Mouse (Mus musculus) midbrain, embryonic 15.5 days (tissue): ENCODE measurements around the gene Lrrc59. TPM values are rescaled to one million over a fixed set of nuclear protein-coding genes. Genes with fewer than 3 reads are reported as not detected.

Experiments
- ATAC-seq: fragments of 200-750 bp; cut with Nextera tagmentation; replicated peaks from 2 replicates; pipeline ENCODE4 v1.8.0; 2017; ENCODE audit warnings: moderate TSS enrichment
- H3K27ac ChIP-seq: fragments of 300-500 bp; sonication (generic); 2 replicates; pipeline ENCODE4 v1.5.1; 2015; ENCODE audit warnings: mild to moderate bottlenecking, inconsistent platforms
- H3K27me3 ChIP-seq: fragments of 300-500 bp; sonication (generic); replicated peaks from 2 replicates; pipeline ENCODE4 v1.6.1; 2015; ENCODE audit warnings: inconsistent platforms
- H3K36me3 ChIP-seq: fragments of 300-500 bp; sonication (generic); replicated peaks from 2 replicates; pipeline ENCODE4 v1.6.1; 2015; ENCODE audit warnings: inconsistent platforms
- H3K4me1 ChIP-seq: fragments of 300-500 bp; sonication (generic); 2 replicates; pipeline ENCODE4 v1.6.1; 2015; ENCODE audit warnings: inconsistent platforms
- H3K4me2 ChIP-seq: fragments of 300-500 bp; sonication (generic); 2 replicates; pipeline ENCODE4 v1.6.1; 2015; ENCODE audit warnings: inconsistent platforms, mild to moderate bottlenecking, moderate library complexity
- H3K4me3 ChIP-seq: fragments of 300-500 bp; sonication (generic); 2 replicates; pipeline ENCODE4 v1.5.1; 2015; ENCODE audit warnings: mild to moderate bottlenecking, inconsistent platforms
- H3K9ac ChIP-seq: fragments of 300-500 bp; sonication (generic); 2 replicates; pipeline ENCODE4 v1.6.1; 2015; ENCODE audit warnings: mild to moderate bottlenecking, inconsistent platforms
- H3K9me3 ChIP-seq: fragments of 300-500 bp; sonication (generic); 2 replicates; pipeline ENCODE4 v1.6.1; 2016; ENCODE audit warnings: inconsistent platforms
- WGBS: fragments of 180-500 bp; shearing (Covaris S2); methylation state at CpG from one replicate; pipeline ENCODE4 v1.1.7; 2015; ENCODE audit warnings: mixed read lengths; 5-methylcytosine and 5-hydroxymethylcytosine counted together
- polyA plus RNA-seq: library from polyadenylated mRNA; unstranded; fragments of >200 nt; fragmentation: Nextera tagmentation; extraction: Ambion mirVana; gene quantifications from 2 replicates; pipeline ENCODE4 v1.2.1, GENCODE M21; 2015

Lrrc59 gene
- polyA plus RNA-seq, 1 experiment from 2014 or later, result 166 TPM

GRCm38 (mm10) chr11:94610744-94611740 lies 18.5 kb upstream of the Lrrc59 start:
- Histone ChIP-seq H3K4me3 (no peak overlapping the region), H3K9me3 (no peaks in the 10 kb centered on the region), H3K4me2 (no peak overlapping the region), H3K27me3 (no peaks in the 10 kb centered on the region; the same call in 1 of the 2 replicates), H3K27ac (no peak overlapping the region), H3K36me3 (no peaks in the 10 kb centered on the region), H3K9ac (no peak overlapping the region), H3K4me1 (no peaks in the 10 kb centered on the region)
- 75% methylated on average over 4 of the region's 4 CpGs for WGBS
- no peak for ATAC-seq

- Histone ChIP-seq H3K27ac (no peak overlapping the region), H3K9ac (no peak overlapping the region), H3K4me1 (no peaks in the 10 kb centered on the region), H3K4me3 (no peak overlapping the region), H3K9me3 (no peaks in the 10 kb centered on the region), H3K4me2 (no peak overlapping the region), H3K27me3 (no peaks in the 10 kb centered on the region; the same call in 1 of the 2 replicates), H3K36me3 (no peaks in the 10 kb centered on the region)
- 67% methylated on average over 4 of the region's 4 CpGs for WGBS
- no peak for ATAC-seq
Observed at GRCm38 (mm10) chr11:94614603-94615002, 15.0 kb upstream of the Lrrc59 start.

GRCm38 (mm10) chr11:94615494-94615893 lies 14.1 kb upstream of the Lrrc59 start:
- no peaks in the 10 kb centered on the region for H3K36me3 ChIP-seq
- WGBS, result 15% methylated on average over 4 of the region's 4 CpGs

GRCm38 (mm10) chr11:94617646-94618045 lies 11.9 kb upstream of the Lrrc59 start:
- Histone ChIP-seq H3K9ac (no peak overlapping the region), H3K9me3 (no peaks in the 10 kb centered on the region)

More at GRCm38 (mm10) chr11:94615494-94615893, 14.1 kb upstream of the Lrrc59 start:
- no peak overlapping the region for H3K9ac ChIP-seq
- no peak overlapping the region for H3K4me2 ChIP-seq
- ATAC-seq, result no peak
- H3K9me3 ChIP-seq, result no peaks in the 10 kb centered on the region
- no peak overlapping the region for H3K4me3 ChIP-seq
- no peaks in the 10 kb centered on the region; the same call in 1 of the 2 replicates for H3K27me3 ChIP-seq
- H3K4me1 ChIP-seq, result no peaks in the 10 kb centered on the region
- H3K27ac ChIP-seq, result no peak overlapping the region

GRCm38 (mm10) chr11:94620766-94621457 lies 8.7 kb upstream of the Lrrc59 start:
- WGBS, result 54% methylated on average over 6 of the region's 6 CpGs
- H3K4me1 ChIP-seq, result no peaks in the 10 kb centered on the region
- ATAC-seq, result no peak
- H3K36me3 ChIP-seq, result no peaks in the 10 kb centered on the region
- H3K27me3 ChIP-seq, result no peaks in the 10 kb centered on the region
- no peak overlapping the region for H3K27ac ChIP-seq
- no peak overlapping the region for H3K4me2 ChIP-seq
- no peak overlapping the region for H3K9ac ChIP-seq
- no peaks in the 10 kb centered on the region for H3K9me3 ChIP-seq
- no peak overlapping the region for H3K4me3 ChIP-seq

More at GRCm38 (mm10) chr11:94617646-94618045, 11.9 kb upstream of the Lrrc59 start:
- no peaks in the 10 kb centered on the region for H3K36me3 ChIP-seq
- H3K4me3 ChIP-seq, result no peak overlapping the region
- ATAC-seq, result no peak
- H3K27ac ChIP-seq, result no peak overlapping the region
- no peaks in the 10 kb centered on the region; the same call in 1 of the 2 replicates for H3K27me3 ChIP-seq
- H3K4me2 ChIP-seq, result no peak overlapping the region
- H3K4me1 ChIP-seq, result no peaks in the 10 kb centered on the region
- WGBS, result 100% methylated on average over 2 of the region's 2 CpGs

- Histone ChIP-seq H3K9ac (no peak overlapping the region), H3K27me3 (no peaks in the 10 kb centered on the region), H3K4me2 (no peak overlapping the region), H3K36me3 (no peaks in the 10 kb centered on the region), H3K4me3 (no peak overlapping the region), H3K27ac (no peak overlapping the region), H3K9me3 (no peaks in the 10 kb centered on the region), H3K4me1 (no peaks in the 10 kb centered on the region)
- ATAC-seq, result no peak
Observed at GRCm38 (mm10) chr11:94621458-94621852, 8.1 kb upstream of the Lrrc59 start.

- no peaks in the 10 kb centered on the region for H3K27me3 ChIP-seq
- no peak for ATAC-seq
- H3K4me1 ChIP-seq, result no peaks in the 10 kb centered on the region
- H3K9me3 ChIP-seq, result no peaks in the 10 kb centered on the region
- H3K4me3 ChIP-seq, result no peak overlapping the region
- no peak overlapping the region for H3K27ac ChIP-seq
- WGBS, result 77% methylated on average over 2 of the region's 2 CpGs
- no peak overlapping the region for H3K4me2 ChIP-seq
- no peaks in the 10 kb centered on the region for H3K36me3 ChIP-seq
- H3K9ac ChIP-seq, result no peak overlapping the region
Observed at GRCm38 (mm10) chr11:94622162-94622561, 7.4 kb upstream of the Lrrc59 start.

GRCm38 (mm10) chr11:94629884-94630198 lies 274 bp downstream of the Lrrc59 start:
- peak; percentile 65 for ATAC-seq
- Histone ChIP-seq H3K4me3 (peak overlapping the region; percentile 100), H3K9ac (peak overlapping the region; percentile 92), H3K9me3 (no peaks in the 10 kb centered on the region), H3K27ac (peak overlapping the region; percentile 73), H3K4me2 (peak overlapping the region; percentile 88), H3K4me1 (peaks cover 14% of the 10 kb centered on the region), H3K27me3 (no peaks in the 10 kb centered on the region), H3K36me3 (peaks cover 25% of the 10 kb centered on the region)
- under 1% methylated on average over 28 of the region's 28 CpGs for WGBS

- Histone ChIP-seq H3K9ac (peak overlapping the region; percentile 92), H3K27ac (peak overlapping the region; percentile 73), H3K36me3 (peaks cover 31% of the 10 kb centered on the region), H3K9me3 (no peaks in the 10 kb centered on the region), H3K4me2 (peak overlapping the region; percentile 88), H3K4me3 (peak overlapping the region; percentile 100), H3K27me3 (no peaks in the 10 kb centered on the region), H3K4me1 (peaks cover 14% of the 10 kb centered on the region)
- WGBS, result 12% methylated on average over 26 of the region's 26 CpGs
- peak; percentile 48; the same call in 1 of the 2 replicates for ATAC-seq
Observed at GRCm38 (mm10) chr11:94630199-94631011, 838 bp downstream of the Lrrc59 start.

GRCm38 (mm10) chr11:94631969-94632368 lies 2.4 kb downstream of the Lrrc59 start:
- no peak overlapping the region for H3K9ac ChIP-seq
- H3K27ac ChIP-seq, result no peak overlapping the region
- H3K36me3 ChIP-seq, result peaks cover 46% of the 10 kb centered on the region
- WGBS, result 94% methylated on average over 5 of the region's 5 CpGs
- no peak for ATAC-seq
- no peaks in the 10 kb centered on the region for H3K27me3 ChIP-seq
- no peaks in the 10 kb centered on the region for H3K9me3 ChIP-seq
- H3K4me2 ChIP-seq, result no peak overlapping the region
- no peak overlapping the region for H3K4me3 ChIP-seq
- H3K4me1 ChIP-seq, result peaks cover 14% of the 10 kb centered on the region

GRCm38 (mm10) chr11:94632988-94633387 lies 3.4 kb downstream of the Lrrc59 start:
- no peak overlapping the region for H3K27ac ChIP-seq
- no peaks in the 10 kb centered on the region for H3K9me3 ChIP-seq
- no peaks in the 10 kb centered on the region for H3K27me3 ChIP-seq
- ATAC-seq, result no peak
- H3K4me2 ChIP-seq, result no peak overlapping the region
- peaks cover 14% of the 10 kb centered on the region for H3K4me1 ChIP-seq
- peaks cover 57% of the 10 kb centered on the region for H3K36me3 ChIP-seq
- no peak overlapping the region for H3K4me3 ChIP-seq
- H3K9ac ChIP-seq, result no peak overlapping the region
- WGBS, result 92% methylated on average over 8 of the region's 8 CpGs

- Histone ChIP-seq H3K9me3 (no peaks in the 10 kb centered on the region), H3K36me3 (peaks cover 63% of the 10 kb centered on the region), H3K27me3 (no peaks in the 10 kb centered on the region), H3K9ac (no peak overlapping the region), H3K27ac (no peak overlapping the region), H3K4me2 (no peak overlapping the region), H3K4me1 (peaks cover 14% of the 10 kb centered on the region), H3K4me3 (no peak overlapping the region)
- WGBS, result 90% methylated on average over 5 of the region's 5 CpGs
- ATAC-seq, result no peak
Observed at GRCm38 (mm10) chr11:94634431-94634830, 4.9 kb downstream of the Lrrc59 start.
